Mouse (Mus musculus) CH12.LX (cell line): ENCODE data around the gene Cfap69. TPM values are rescaled to one million over a fixed set of nuclear protein-coding genes. Genes with fewer than 3 reads are reported as not detected.

Source experiments
- DNase-seq: peaks from one replicate; pipeline ENCODE4 v3.0.0-alpha.2; 2013; ENCODE audit errors: extremely low read depth
- H3K27ac ChIP-seq: 2 replicates; pipeline ENCODE4 v1.5.1; 2012; ENCODE audit warnings: low read depth, mild to moderate bottlenecking, control low read depth, moderate library complexity; ENCODE audit not compliant: insufficient read depth
- H3K27me3 ChIP-seq: replicated peaks from 2 replicates; pipeline ENCODE3; 2012; ENCODE audit warnings: inconsistent platforms
- H3K36me3 ChIP-seq, 2 experiments: replicated peaks in 1 of 2; 2 replicates each; pipeline versions ENCODE3 to v1.6.1; 2012; ENCODE audit warnings: inconsistent platforms in 1 of 2, low read length in 1 of 2, mild to moderate bottlenecking in 1 of 2, mixed read lengths in 1 of 2, moderate library complexity in 1 of 2; ENCODE audit not compliant: control insufficient read depth in 1 of 2, insufficient read depth in 1 of 2
- H3K4me1 ChIP-seq, 2 experiments: 2 replicates each; pipeline ENCODE4 v1.6.1; 2012; ENCODE audit warnings: inconsistent platforms in 1 of 2, moderate library complexity in 1 of 2; ENCODE audit not compliant: insufficient read depth in 2 of 2, control insufficient read depth in 1 of 2
- H3K4me2 ChIP-seq: 2 replicates; pipeline ENCODE4 v1.6.1; 2012; ENCODE audit warnings: low read depth, mild to moderate bottlenecking, control low read depth; ENCODE audit not compliant: poor library complexity, insufficient read depth, severe bottlenecking
- H3K4me3 ChIP-seq, 3 experiments: fragments of 150-350 bp in 1 of 3; sonication (generic) in 1 of 3; replicated peaks in 1 of 3; 2 replicates each; pipeline versions ENCODE3 to v1.5.1; 2011 to 2012; ENCODE audit warnings: low read depth in 2 of 3, low read length in 2 of 3, mild to moderate bottlenecking in 2 of 3, moderate library complexity in 2 of 3, control low read depth in 1 of 3, improper control_type of control experiment in 1 of 3, inconsistent platforms in 1 of 3, mixed read lengths in 1 of 3; ENCODE audit not compliant: poor library complexity in 1 of 3
- H3K79me2 ChIP-seq: replicated peaks from 2 replicates; pipeline ENCODE4 v1.6.1; 2012; ENCODE audit warnings: mild to moderate bottlenecking, moderate library complexity; ENCODE audit not compliant: control insufficient read depth, poor library complexity, insufficient read depth, severe bottlenecking; ENCODE audit errors: extremely low read depth
- H3K9ac ChIP-seq: 2 replicates; pipeline ENCODE4 v1.6.1; 2012; ENCODE audit warnings: low read depth, mild to moderate bottlenecking, control low read depth, moderate library complexity; ENCODE audit not compliant: insufficient read depth
- H3K9me3 ChIP-seq: replicated peaks from 2 replicates; pipeline ENCODE3; 2012; ENCODE audit warnings: low read length, inconsistent platforms, mixed read lengths
- BHLHE40 ChIP-seq: IDR thresholded peaks from 2 replicates; pipeline ENCODE4 v1.6.1; 2011; ENCODE audit warnings: mild to moderate bottlenecking, low read depth, low read length, improper control_type of control experiment
- CHD2 ChIP-seq: IDR thresholded peaks from 2 replicates; pipeline ENCODE4 v1.6.1; 2011; ENCODE audit warnings: low read length, improper control_type of control experiment
- ELF1 ChIP-seq: IDR thresholded peaks from 2 replicates; pipeline ENCODE4 v1.6.1; 2014; ENCODE audit warnings: low read depth, mild to moderate bottlenecking, inconsistent platforms, low read length, improper control_type of control experiment
- EP300 ChIP-seq: IDR thresholded peaks from 2 replicates; pipeline ENCODE4 v1.6.1; 2011; ENCODE audit warnings: low read length, improper control_type of control experiment
- GABPA ChIP-seq: IDR thresholded peaks from 2 replicates; pipeline ENCODE4 v1.6.1; 2012; ENCODE audit warnings: low read depth, low read length, improper control_type of control experiment, inconsistent platforms; ENCODE audit not compliant: insufficient replicate concordance
- HCFC1 ChIP-seq: IDR thresholded peaks from 2 replicates; pipeline ENCODE4 v1.6.1; 2012; ENCODE audit warnings: low read depth, mild to moderate bottlenecking, inconsistent platforms, low read length, improper control_type of control experiment
- JUN ChIP-seq: IDR thresholded peaks from 2 replicates; pipeline ENCODE4 v1.6.1; 2011; ENCODE audit warnings: low read depth, mild to moderate bottlenecking, low read length, improper control_type of control experiment, moderate library complexity; ENCODE audit not compliant: insufficient read depth
- MAFK ChIP-seq: IDR thresholded peaks from 2 replicates; pipeline ENCODE4 v1.6.1; 2011; ENCODE audit warnings: low read length, improper control_type of control experiment; ENCODE audit not compliant: insufficient replicate concordance
- MAX ChIP-seq: IDR thresholded peaks from 2 replicates; pipeline ENCODE4 v1.6.1; 2011; ENCODE audit warnings: low read length, improper control_type of control experiment
- MXI1 ChIP-seq: IDR thresholded peaks from 2 replicates; pipeline ENCODE4 v1.6.1; 2011; ENCODE audit warnings: mild to moderate bottlenecking, low read depth, low read length, improper control_type of control experiment
- MYC ChIP-seq: IDR thresholded peaks from 2 replicates; pipeline ENCODE4 v1.6.1; 2011; ENCODE audit warnings: low read depth, mild to moderate bottlenecking, improper control_type of control experiment, low read length
- POLR2A ChIP-seq: IDR thresholded peaks from 2 replicates; pipeline ENCODE4 v1.6.1; 2011; ENCODE audit warnings: low read depth, mild to moderate bottlenecking, improper control_type of control experiment, low read length
- POLR2AphosphoS2 ChIP-seq: IDR thresholded peaks from 2 replicates; pipeline ENCODE4 v1.6.1; 2011; ENCODE audit warnings: low read depth, low read length, improper control_type of control experiment
- SIN3A ChIP-seq: IDR thresholded peaks from 2 replicates; pipeline ENCODE4 v1.6.1; 2012; ENCODE audit warnings: low read length, improper control_type of control experiment, inconsistent platforms
- SMC3 ChIP-seq: IDR thresholded peaks from 2 replicates; pipeline ENCODE4 v1.6.1; 2011; ENCODE audit warnings: low read depth, low read length, improper control_type of control experiment
- TBP ChIP-seq: conservative IDR thresholded peaks from 2 replicates; pipeline ENCODE4 v1.6.1; 2011; ENCODE audit warnings: low read depth, low read length, improper control_type of control experiment
- USF1 ChIP-seq: IDR thresholded peaks from 2 replicates; pipeline ENCODE4 v1.6.1; 2014; ENCODE audit warnings: low read depth, mild to moderate bottlenecking, inconsistent platforms, low read length, improper control_type of control experiment
- USF2 ChIP-seq: conservative IDR thresholded peaks from 2 replicates; pipeline ENCODE4 v1.6.1; 2011; ENCODE audit warnings: low read depth, low read length, improper control_type of control experiment
- ZKSCAN1 ChIP-seq: IDR thresholded peaks from 2 replicates; pipeline ENCODE4 v1.6.1; 2012; ENCODE audit warnings: low read depth, inconsistent platforms, low read length, improper control_type of control experiment, borderline replicate concordance
- ZMIZ1 ChIP-seq: IDR thresholded peaks from 2 replicates; pipeline ENCODE4 v1.6.1; 2012; ENCODE audit warnings: low read depth, mild to moderate bottlenecking, inconsistent platforms, low read length, improper control_type of control experiment
- dilution Hi-C: fragments of 300-500 bp; cut with MboI; formaldehyde crosslinking; loops from 2 replicates; pipeline ENCODE4 v1.14.3; 2020; ENCODE audit warnings: low sequenced_read_pairs; ENCODE audit not compliant: extremely low pct_unique_long_range_greater_than_20kb, extremely low pct_ligation_motif_present
- in situ Hi-C: fragments of 300-500 bp; cut with MboI; formaldehyde crosslinking; loops from 3 replicates; pipeline ENCODE4 v1.14.3; 2019; ENCODE audit warnings: low sequenced_read_pairs, low pct_ligation_motif_present, low pct_unique_long_range_greater_than_20kb, mixed read lengths
- polyA plus RNA-seq: library from polyadenylated mRNA; unstranded; fragments of >175 nt; gene quantifications from 2 replicates; pipeline ENCODE4 v1.2.1, GENCODE M21; 2012; ENCODE audit warnings: low read depth; ENCODE audit not compliant: insufficient read length
- total RNA-seq, 2 experiments: library from RNA; depleted of rRNA; stranded (reverse); fragments of 300-350 nt in 1 of 2; fragments of >200 nt in 1 of 2; gene quantifications; 2 replicates each; pipeline ENCODE4 v1.2.3; 2012 to 2014

Cfap69 gene
- total and polyA plus RNA-seq, 3 experiments: 0.51 to 1.5 (median 1.2) TPM

- no peak for DNase-seq
- no peaks in the 10 kb centered on the region for H3K36me3 ChIP-seq
- no peak overlapping the region for H3K27ac ChIP-seq
- no peak overlapping the region for H3K4me2 ChIP-seq
- dilution Hi-C loops (no loop called here), in situ Hi-C loops (no loop called here)
- TF ChIP-seq POLR2AphosphoS2 (no peak), BHLHE40 (no peak), MYC (no peak), ZKSCAN1 (no peak)
- H3K27me3 ChIP-seq: no peaks in the 10 kb centered on the region
- H3K79me2 ChIP-seq: no peaks in the 10 kb centered on the region
- H3K9ac ChIP-seq: no peak overlapping the region
- H3K4me1 ChIP-seq: no peaks in the 10 kb centered on the region
- H3K4me3 ChIP-seq: no peak overlapping the region
- peaks cover 8% of the 10 kb centered on the region for H3K9me3 ChIP-seq
Observed at GRCm38 (mm10) chr5:5695401-5695942, 31.4 kb upstream of the Cfap69 start.

- Histone ChIP-seq H3K4me1 (no peaks in the 10 kb centered on the region), H3K9ac (no peak within 1 kb of the TSS), H3K4me2 (no peak within 1 kb of the TSS), H3K79me2 (no peaks in the 10 kb centered on the region), H3K4me3 (no peak within 1 kb of the TSS), H3K36me3 (no peaks in the 10 kb centered on the region), H3K27me3 (no peaks in the 10 kb centered on the region)
- in situ Hi-C loops (no loop called here), dilution Hi-C loops (no loop called here)
- no peak for DNase-seq
- no peak for TF ChIP-seq SMC3
- TF ChIP-seq ELF1: no peak
- TF ChIP-seq POLR2A: no peak
- no peak for TF ChIP-seq ZKSCAN1
- no peak for TF ChIP-seq MXI1
- no peak for TF ChIP-seq CHD2
- TF ChIP-seq GABPA: no peak
- no peak for TF ChIP-seq ZMIZ1
- TF ChIP-seq SIN3A: no peak
- TF ChIP-seq EP300: no peak
- TF ChIP-seq POLR2AphosphoS2: no peak
- TF ChIP-seq, all 38 proteins: peak for 0
- Histone ChIP-seq H3K27ac (no peak within 1 kb of the TSS), H3K9me3 (peaks cover 8% of the 10 kb centered on the region)
Observed at GRCm38 (mm10) chr5:5693956-5694653, 30.1 kb upstream of the Cfap69 start, which contains the start of gene Steap2. Gene Steap2 (minus strand): TSS chr5:5694578.

- no peaks in the 10 kb centered on the region for H3K36me3 ChIP-seq
- no peak for DNase-seq
- TF ChIP-seq HCFC1 (no peak), POLR2AphosphoS2 (no peak), MAX (no peak), ZMIZ1 (no peak), JUN (no peak), USF2 (no peak), MXI1 (no peak), CHD2 (no peak), MAFK (no peak), USF1 (no peak), MYC (no peak), ZKSCAN1 (no peak), TBP (no peak)
Observed at GRCm38 (mm10) chr5:5693541-5693955, 29.5 kb upstream of the Cfap69 start.

More at GRCm38 (mm10) chr5:5693541-5693955, 29.5 kb upstream of the Cfap69 start:
- H3K27me3 ChIP-seq: no peaks in the 10 kb centered on the region
- no peak overlapping the region for H3K27ac ChIP-seq
- no peaks in the 10 kb centered on the region for H3K4me1 ChIP-seq
- no peaks in the 10 kb centered on the region for H3K79me2 ChIP-seq
- H3K9ac ChIP-seq: no peak overlapping the region
- H3K4me3 ChIP-seq: no peak overlapping the region
- in situ Hi-C loops: no loop called here
- dilution Hi-C loops: no loop called here
- H3K9me3 ChIP-seq: peaks cover 8% of the 10 kb centered on the region
- H3K4me2 ChIP-seq: no peak overlapping the region
